Mouse (Mus musculus): ENCODE results near the gene Cul4a. TPM values are rescaled to one million over a fixed set of nuclear protein-coding genes. Genes with fewer than 3 reads are reported as not detected.

Gene Cul4a
- polyA plus RNA-seq (2015; fragmentation: Nextera tagmentation; extraction: Ambion mirVana) = 60.5 and 62.9 TPM in 2 replicates

- under 1% methylated on average over 64 of the region's 87 CpGs for WGBS (ENCODE audit: insufficient replicate concordance)
- H3K4me1 ChIP-seq (ENCODE audit: insufficient read depth) = peaks cover 26% of the 10 kb centered on the region
Measured at GRCm38 (mm10) chr8:13105087-13105881, at the start of gene Cul4a, which contains the start of gene Pcid2. Cul4a (plus strand) TSS chr8:13105621. Pcid2 (minus strand) TSS chr8:13105459.

GRCm38 (mm10) chr8:13057351-13057750, 48.1 kb upstream of the Cul4a start:
- Histone ChIP-seq H3K36me3 (replicated peaks; ENCODE audit: insufficient read depth, low read length) (peaks cover 26% of the 10 kb centered on the region; the same call in 1 of the 2 replicates), H3K27ac (ENCODE audit: low read depth) (peak overlapping the region; percentile 93), H3K27me3 (ENCODE audit: insufficient read depth, low read length) (no peaks in the 10 kb centered on the region), H3K4me3 (ENCODE audit: low read depth, low read length) (no peak overlapping the region), H3K9me3 (ENCODE audit: low read length) (no peaks in the 10 kb centered on the region), H3K4me1 (ENCODE audit: insufficient read depth) (peaks cover 21% of the 10 kb centered on the region), H3K4me2 (ENCODE audit: low read depth, low read length) (no peak overlapping the region), H3K9ac (replicated peaks) (no peak overlapping the region)
- WGBS (ENCODE audit: insufficient replicate concordance) = 63% methylated on average over 4 of the region's 4 CpGs
- peak; percentile 94 for ATAC-seq
- peak; percentile 86 for TF ChIP-seq EP300 (IDR thresholded peaks at IDR 0.05; ENCODE audit: low read depth)
- TF ChIP-seq CTCF (IDR thresholded peaks at IDR 0.05; ENCODE audit: low read depth) = no peak
- peak; percentile 70 for DNase-seq

More at GRCm38 (mm10) chr8:13105087-13105881, at the start of gene Cul4a, which contains the start of gene Pcid2:
- Histone ChIP-seq H3K9me3 (ENCODE audit: low read length) (no peaks in the 10 kb centered on the region), H3K4me2 (ENCODE audit: low read depth, low read length) (peak within 1 kb of the TSS; percentile 86), H3K9ac (replicated peaks) (peak within 1 kb of the TSS; percentile 94), H3K27ac (ENCODE audit: low read depth) (peak within 1 kb of the TSS; percentile 93), H3K4me3 (ENCODE audit: low read depth, low read length) (peak within 1 kb of the TSS; percentile 79), H3K27me3 (ENCODE audit: insufficient read depth, low read length) (no peaks in the 10 kb centered on the region), H3K36me3 (replicated peaks; ENCODE audit: insufficient read depth, low read length) (peaks cover 6% of the 10 kb centered on the region; the same call in 1 of the 2 replicates)
- ATAC-seq (peak; percentile 90), DNase-seq (peak; percentile 99)
- TF ChIP-seq CTCF (IDR thresholded peaks at IDR 0.05; ENCODE audit: low read depth) (peak; percentile 91), EP300 (IDR thresholded peaks at IDR 0.05; ENCODE audit: low read depth) (no peak; the same call in 1 of the 2 replicates)

- TF ChIP-seq EP300 (IDR thresholded peaks at IDR 0.05; ENCODE audit: low read depth) = peak; percentile 34; the same call in 1 of the 2 replicates
- no peak for TF ChIP-seq CTCF (IDR thresholded peaks at IDR 0.05; ENCODE audit: low read depth)
- Histone ChIP-seq H3K27me3 (ENCODE audit: insufficient read depth, low read length) (no peaks in the 10 kb centered on the region), H3K36me3 (replicated peaks; ENCODE audit: insufficient read depth, low read length) (peaks cover 8% of the 10 kb centered on the region; the same call in 1 of the 2 replicates), H3K27ac (ENCODE audit: low read depth) (peak within 1 kb of the TSS; percentile 93), H3K4me1 (ENCODE audit: insufficient read depth) (peaks cover 24% of the 10 kb centered on the region), H3K4me2 (ENCODE audit: low read depth, low read length) (peak within 1 kb of the TSS; percentile 64), H3K4me3 (ENCODE audit: low read depth, low read length) (peak within 1 kb of the TSS; percentile 49), H3K9me3 (ENCODE audit: low read length) (no peaks in the 10 kb centered on the region), H3K9ac (replicated peaks) (peak within 1 kb of the TSS; percentile 74)
- WGBS (ENCODE audit: insufficient replicate concordance) = 55% methylated on average over 17 of the region's 17 CpGs
- peak; percentile 66 for ATAC-seq
- DNase-seq = peak; percentile 70
Measured at GRCm38 (mm10) chr8:13060441-13061150, 44.8 kb upstream of the Cul4a start, which contains the start of gene Proz. Proz (plus strand) TSS chr8:13060914.

- WGBS (ENCODE audit: insufficient replicate concordance) = 58% methylated on average over 16 of the region's 16 CpGs
Measured at GRCm38 (mm10) chr8:13063112-13063511, 42.3 kb upstream of the Cul4a start.

GRCm38 (mm10) chr8:13073255-13073654, 32.2 kb upstream of the Cul4a start:
- Histone ChIP-seq H3K27me3 (ENCODE audit: insufficient read depth, low read length) (no peaks in the 10 kb centered on the region), H3K4me1 (ENCODE audit: insufficient read depth) (peaks cover 9% of the 10 kb centered on the region; the same call in 1 of the 2 replicates), H3K4me2 (ENCODE audit: low read depth, low read length) (no peak overlapping the region), H3K36me3 (replicated peaks; ENCODE audit: insufficient read depth, low read length) (peaks cover 33% of the 10 kb centered on the region), H3K27ac (ENCODE audit: low read depth) (0 out of 2 replicates have a peak overlapping the region, but pooled peaks have one; percentile 24), H3K4me3 (ENCODE audit: low read depth, low read length) (no peak overlapping the region), H3K9me3 (ENCODE audit: low read length) (no peaks in the 10 kb centered on the region), H3K9ac (replicated peaks) (no peak overlapping the region)
- peak; percentile 26 for ATAC-seq
- TF ChIP-seq CTCF (IDR thresholded peaks at IDR 0.05; ENCODE audit: low read depth) (no peak), EP300 (IDR thresholded peaks at IDR 0.05; ENCODE audit: low read depth) (no peak)
- WGBS (ENCODE audit: insufficient replicate concordance) = 76% methylated on average over 11 of the region's 11 CpGs
- no peak for DNase-seq

More at GRCm38 (mm10) chr8:13063112-13063511, 42.3 kb upstream of the Cul4a start:
- Histone ChIP-seq H3K36me3 (replicated peaks; ENCODE audit: insufficient read depth, low read length) (peaks cover 3% of the 10 kb centered on the region; the same call in 1 of the 2 replicates), H3K27ac (ENCODE audit: low read depth) (no peak overlapping the region), H3K4me2 (ENCODE audit: low read depth, low read length) (peak overlapping the region; percentile 64), H3K9ac (replicated peaks) (no peak overlapping the region), H3K4me1 (ENCODE audit: insufficient read depth) (peaks cover 14% of the 10 kb centered on the region), H3K4me3 (ENCODE audit: low read depth, low read length) (no peak overlapping the region), H3K9me3 (ENCODE audit: low read length) (no peaks in the 10 kb centered on the region), H3K27me3 (ENCODE audit: insufficient read depth, low read length) (no peaks in the 10 kb centered on the region)
- TF ChIP-seq CTCF (IDR thresholded peaks at IDR 0.05; ENCODE audit: low read depth) = no peak
- TF ChIP-seq EP300 (IDR thresholded peaks at IDR 0.05; ENCODE audit: low read depth) = no peak
- ATAC-seq (no peak), DNase-seq (no peak)
